Mouse (Mus musculus): Measurements from ENCODE around the gene Fig4. TPM values are rescaled to one million over a fixed set of nuclear protein-coding genes. Genes with fewer than 3 reads are reported as not detected.

The Fig4 gene
- polyA plus RNA-seq (2012; rRNA removed) = 17.1 and 18.6 TPM in 2 replicates

DNA sequence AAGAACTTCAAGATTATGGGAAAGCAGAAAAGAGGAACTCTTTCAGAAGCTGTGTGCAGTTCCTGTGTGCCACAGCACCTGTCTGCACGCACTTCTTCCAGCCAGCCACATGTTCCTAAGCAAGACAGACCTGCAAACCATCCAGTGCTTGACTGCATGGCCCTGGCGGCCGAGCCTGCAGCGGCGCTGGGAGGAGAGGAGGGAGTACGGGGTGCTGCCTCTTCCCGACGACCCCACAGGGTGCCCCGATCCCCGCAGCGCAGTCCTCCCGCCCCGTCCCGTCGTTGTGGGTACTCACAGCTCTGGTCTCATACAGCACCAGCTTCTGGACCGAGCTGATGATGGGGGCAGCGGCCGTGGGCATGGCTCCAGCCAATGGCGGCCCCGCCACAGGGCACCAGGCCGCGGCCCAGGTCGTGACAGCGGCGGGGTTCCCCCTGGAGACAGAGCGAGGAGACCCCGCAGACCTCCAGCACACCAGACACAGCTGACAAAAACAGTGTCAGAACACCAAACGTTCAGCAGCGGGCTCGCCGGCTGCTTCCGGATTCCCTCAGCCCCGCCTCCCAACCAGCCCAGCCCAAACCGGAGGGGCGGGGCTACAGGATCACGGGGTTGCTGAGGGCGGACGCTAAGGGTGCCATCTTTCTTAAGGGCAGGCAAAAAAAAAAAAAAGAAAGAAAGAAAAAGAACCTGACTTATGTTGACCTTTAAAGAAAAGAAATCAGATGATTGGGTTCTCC lies at the start of gene Fig4:
Fig4 (minus strand) TSS at position 572 of the 743 bp plus-strand sequence.

DNA sequence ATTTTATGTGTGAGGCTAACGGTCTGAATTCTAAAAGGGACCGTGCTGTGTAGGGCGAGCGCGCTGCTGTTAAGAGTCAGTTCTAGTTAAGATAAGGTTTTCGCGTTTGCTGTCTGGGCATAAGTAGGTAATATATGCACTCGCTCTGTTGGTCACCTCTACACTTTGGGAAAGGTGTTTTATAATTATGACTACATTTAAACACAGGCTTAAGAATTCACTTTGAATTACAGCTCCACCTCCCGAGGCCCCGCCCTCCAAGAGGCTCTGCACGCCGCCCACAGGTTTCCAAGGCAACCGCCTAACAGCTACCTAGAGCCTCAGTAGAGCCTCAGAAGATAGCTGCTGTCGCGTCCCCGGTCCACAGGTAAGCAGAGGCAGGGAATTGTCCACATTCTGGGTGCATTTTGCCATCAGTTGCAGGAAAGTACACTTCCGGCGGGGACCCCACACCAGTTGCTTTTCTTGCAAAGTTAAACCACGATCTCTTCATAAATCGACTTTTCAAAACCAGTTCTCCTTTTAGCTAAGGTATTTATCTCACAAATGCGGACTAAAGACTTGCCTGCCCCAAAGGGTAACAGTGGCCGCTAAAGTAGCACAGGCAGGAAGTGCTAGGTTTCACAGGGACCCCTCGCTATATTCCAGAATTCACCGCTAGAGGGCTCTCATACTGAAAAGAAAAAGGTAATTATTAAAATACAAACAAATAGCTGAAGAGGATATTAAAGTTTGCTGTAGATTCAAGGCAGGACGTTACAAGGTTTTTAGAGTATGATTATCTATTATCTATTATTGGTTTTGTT lies 782 bp upstream of the Fig4 start, which contains the start of gene Ak9:
Ak9 (plus strand) TSS at position 342 of the 806 bp plus-strand sequence.

Other genes with a start within 250 kb of the Fig4 start
- 0.88 and 1.4 TPM in 2 replicates for gene Gpr6, start 231.0 kb downstream of the Fig4 start, polyA plus RNA-seq (2012; rRNA removed)
- gene Ak9, start 720 bp upstream of the Fig4 start, polyA plus RNA-seq (2012; rRNA removed) = 0.12 and 0.14 TPM in 2 replicates
- 20.7 and 21.4 TPM in 2 replicates for gene Zbtb24, start 147.1 kb upstream of the Fig4 start, polyA plus RNA-seq (2012; rRNA removed)
- gene Mical1, start 173.1 kb upstream of the Fig4 start, polyA plus RNA-seq (2012; rRNA removed) = 41.0 and 41.4 TPM in 2 replicates
- gene Smpd2, start 187.1 kb upstream of the Fig4 start, polyA plus RNA-seq (2012; rRNA removed) = 50.8 and 56.0 TPM in 2 replicates
- gene Ppil6, start 187.2 kb upstream of the Fig4 start, polyA plus RNA-seq (2012; rRNA removed) = 1.7 and 1.9 TPM in 2 replicates
- gene Cd164, start 216.2 kb upstream of the Fig4 start, polyA plus RNA-seq (2012; rRNA removed) = 62.3 and 73.6 TPM in 2 replicates